Mouse (Mus musculus) neural tube, embryonic 14.5 days (tissue): ENCODE results near the gene Pfkl. TPM values are rescaled to one million over a fixed set of nuclear protein-coding genes. Genes with fewer than 3 reads are reported as not detected.

Experiments
- ATAC-seq: fragments of 200-750 bp; cut with Nextera tagmentation; 2 replicates; pipeline ENCODE4 v1.8.0; 2017; ENCODE audit warnings: low read depth, mild to moderate bottlenecking, moderate TSS enrichment, moderate library complexity
- H3K27ac ChIP-seq: fragments of 300-500 bp; sonication (generic); 2 replicates; pipeline ENCODE4 v1.5.1; 2014; ENCODE audit warnings: low read depth, mild to moderate bottlenecking, control low read depth, low read length, moderate library complexity, mixed read lengths
- H3K27me3 ChIP-seq: fragments of 300-500 bp; sonication (generic); 2 replicates; pipeline ENCODE4 v1.6.1; 2014; ENCODE audit warnings: low read length; ENCODE audit not compliant: control insufficient read depth, insufficient read depth
- H3K36me3 ChIP-seq: fragments of 300-500 bp; sonication (generic); 2 replicates; pipeline ENCODE4 v1.6.1; 2014; ENCODE audit warnings: low read length, mixed read lengths; ENCODE audit not compliant: control insufficient read depth, insufficient read depth
- H3K4me1 ChIP-seq: fragments of 300-500 bp; sonication (generic); 2 replicates; pipeline ENCODE4 v1.6.1; 2014; ENCODE audit warnings: low read length; ENCODE audit not compliant: control insufficient read depth, insufficient read depth
- H3K4me2 ChIP-seq: fragments of 300-500 bp; sonication (generic); 2 replicates; pipeline ENCODE4 v1.6.1; 2014; ENCODE audit warnings: mild to moderate bottlenecking, low read depth, low read length, control low read depth
- H3K4me3 ChIP-seq: fragments of 300-500 bp; sonication (generic); 2 replicates; pipeline ENCODE4 v1.5.1; 2014; ENCODE audit warnings: low read depth, low read length, control low read depth, mixed read lengths
- H3K9ac ChIP-seq: fragments of 300-500 bp; sonication (generic); replicated peaks from 2 replicates; pipeline ENCODE4 v1.6.1; 2014; ENCODE audit warnings: low read depth, mild to moderate bottlenecking, control low read depth, low read length, mixed read lengths
- H3K9me3 ChIP-seq: fragments of 300-500 bp; sonication (generic); 2 replicates; pipeline ENCODE4 v1.6.1; 2016; ENCODE audit warnings: low read length; ENCODE audit not compliant: control insufficient read depth
- WGBS: fragments of 180-500 bp; shearing (Covaris S2); extraction: QIAGEN DNeasy Blood & Tissue Kit; methylation state at CpG from one replicate; pipeline ENCODE4 v1.1.7; 2014; 5-methylcytosine and 5-hydroxymethylcytosine counted together
- polyA plus RNA-seq: library from polyadenylated mRNA; unstranded; fragments of >200 nt; fragmentation: Nextera tagmentation; extraction: Ambion mirVana; gene quantifications from 2 replicates; pipeline ENCODE4 v1.2.1, GENCODE M21; 2014

Pfkl gene
- polyA plus RNA-seq: 83.2 and 93.9 TPM in 2 replicates

GRCm38 (mm10) chr10:78009945-78010293, at the start of gene Pfkl:
Gene Pfkl, minus strand, starts transcription at chr10:78010083.
- under 1% methylated on average over 9 of the region's 9 CpGs for WGBS
- ATAC-seq: no peak
- Histone ChIP-seq H3K4me1 (peaks cover 19% of the 10 kb centered on the region), H3K27ac (peak within 1 kb of the TSS; percentile 94), H3K9me3 (no peaks in the 10 kb centered on the region), H3K9ac (peak within 1 kb of the TSS; percentile 84), H3K4me3 (peak within 1 kb of the TSS; percentile 81), H3K36me3 (no peaks in the 10 kb centered on the region), H3K27me3 (no peaks in the 10 kb centered on the region), H3K4me2 (peak within 1 kb of the TSS; percentile 68)

GRCm38 (mm10) chr10:78057056-78057455, 47.2 kb upstream of the Pfkl start:
- Histone ChIP-seq H3K4me3 (no peak overlapping the region), H3K9me3 (no peaks in the 10 kb centered on the region), H3K36me3 (no peaks in the 10 kb centered on the region), H3K4me1 (no peaks in the 10 kb centered on the region), H3K27me3 (no peaks in the 10 kb centered on the region), H3K9ac (no peak overlapping the region), H3K27ac (no peak overlapping the region), H3K4me2 (no peak overlapping the region)
- ATAC-seq: no peak
- 91% methylated on average over 8 of the region's 8 CpGs for WGBS

- Histone ChIP-seq H3K9me3 (no peaks in the 10 kb centered on the region), H3K27ac (no peak overlapping the region), H3K4me1 (no peaks in the 10 kb centered on the region), H3K9ac (no peak overlapping the region), H3K27me3 (no peaks in the 10 kb centered on the region), H3K4me2 (no peak overlapping the region), H3K36me3 (no peaks in the 10 kb centered on the region), H3K4me3 (no peak overlapping the region)
- 77% methylated on average over 19 of the region's 19 CpGs for WGBS
- ATAC-seq: no peak
These were observed 45.0 kb upstream of the Pfkl start for GRCm38 (mm10) chr10:78054633-78055565.

GRCm38 (mm10) chr10:78049519-78050035, 39.7 kb upstream of the Pfkl start:
- no peaks in the 10 kb centered on the region for H3K9me3 ChIP-seq
- H3K27me3 ChIP-seq: no peaks in the 10 kb centered on the region
- no peak overlapping the region for H3K27ac ChIP-seq
- no peaks in the 10 kb centered on the region for H3K4me1 ChIP-seq
- WGBS: 62% methylated on average over 11 of the region's 11 CpGs
- no peak for ATAC-seq
- H3K4me2 ChIP-seq: no peak overlapping the region
- H3K4me3 ChIP-seq: no peak overlapping the region
- H3K36me3 ChIP-seq: no peaks in the 10 kb centered on the region
- no peak overlapping the region for H3K9ac ChIP-seq

- Histone ChIP-seq H3K27me3 (no peaks in the 10 kb centered on the region), H3K9me3 (no peaks in the 10 kb centered on the region), H3K4me2 (no peak overlapping the region), H3K9ac (no peak overlapping the region), H3K4me1 (no peaks in the 10 kb centered on the region), H3K4me3 (no peak overlapping the region), H3K27ac (no peak overlapping the region), H3K36me3 (no peaks in the 10 kb centered on the region)
- no peak for ATAC-seq
- WGBS: 91% methylated on average over 9 of the region's 10 CpGs
These were observed 38.3 kb upstream of the Pfkl start for GRCm38 (mm10) chr10:78048061-78048730.

- Histone ChIP-seq H3K27me3 (no peaks in the 10 kb centered on the region), H3K4me1 (no peaks in the 10 kb centered on the region), H3K9ac (no peak overlapping the region), H3K36me3 (no peaks in the 10 kb centered on the region), H3K4me3 (no peak overlapping the region), H3K9me3 (no peaks in the 10 kb centered on the region), H3K4me2 (no peak overlapping the region), H3K27ac (no peak overlapping the region)
- ATAC-seq: no peak
- WGBS: 91% methylated on average over 4 of the region's 4 CpGs
These were observed 36.5 kb upstream of the Pfkl start for GRCm38 (mm10) chr10:78046388-78046787.

GRCm38 (mm10) chr10:78044531-78044930, 34.6 kb upstream of the Pfkl start:
- Histone ChIP-seq H3K4me1 (no peaks in the 10 kb centered on the region), H3K9ac (no peak overlapping the region), H3K4me2 (no peak overlapping the region), H3K9me3 (no peaks in the 10 kb centered on the region), H3K4me3 (no peak overlapping the region), H3K36me3 (no peaks in the 10 kb centered on the region), H3K27me3 (no peaks in the 10 kb centered on the region), H3K27ac (no peak overlapping the region)
- WGBS: 65% methylated on average over 1 of the region's 1 CpGs
- ATAC-seq: no peak

GRCm38 (mm10) chr10:78043406-78043836, 33.5 kb upstream of the Pfkl start, which contains the start of gene Aire:
Gene Aire, minus strand, starts transcription at chr10:78043610.
- no peaks in the 10 kb centered on the region for H3K27me3 ChIP-seq
- no peaks in the 10 kb centered on the region for H3K36me3 ChIP-seq
- no peak within 1 kb of the TSS for H3K9ac ChIP-seq
- H3K4me3 ChIP-seq: peak within 1 kb of the TSS; percentile 16; the same call in 1 of the 2 replicates
- 1% methylated on average over 27 of the region's 27 CpGs for WGBS
- H3K4me1 ChIP-seq: no peaks in the 10 kb centered on the region
- peak; percentile 76 for ATAC-seq
- peak within 1 kb of the TSS; percentile 42 for H3K4me2 ChIP-seq
- no peaks in the 10 kb centered on the region for H3K9me3 ChIP-seq
- no peak within 1 kb of the TSS for H3K27ac ChIP-seq
